Mouse (Mus musculus): ENCODE measurements around the gene Lif. TPM values are rescaled to one million over a fixed set of nuclear protein-coding genes. Genes with fewer than 3 reads are reported as not detected.
A peak's percentile ranks its signal among the peaks of the same experiment; 100 is the strongest.

The Lif gene
- polyA plus RNA-seq, 1 experiment from 2014 or later, result 0.32 TPM

GRCm38 (mm10) chr11:4266271-4267201 lies 9.2 kb downstream of the Lif start:
- Histone ChIP-seq H3K27ac (peak overlapping the region; percentile 43; the same call in 1 of the 2 replicates), H3K4me2 (peak overlapping the region; percentile 79), H3K9me3 (no peaks in the 10 kb centered on the region), H3K36me3 (no peaks in the 10 kb centered on the region), H3K4me3 (peak overlapping the region; percentile 55), H3K4me1 (peaks cover 47% of the 10 kb centered on the region), H3K27me3 (peaks cover 62% of the 10 kb centered on the region), H3K9ac (peak overlapping the region; percentile 52)
- peak; percentile 52 for ATAC-seq (ENCODE audit: borderline replicate concordance, extremely low read depth, low FRiP score, low TSS enrichment)
- 1% methylated on average over 61 of the region's 61 CpGs for WGBS

- H3K27ac ChIP-seq, result no peak overlapping the region
- no peaks in the 10 kb centered on the region for H3K9me3 ChIP-seq
- H3K4me3 ChIP-seq, result peak overlapping the region; percentile 55
- 1% methylated on average over 13 of the region's 13 CpGs for WGBS
- H3K27me3 ChIP-seq, result peaks cover 62% of the 10 kb centered on the region
- H3K9ac ChIP-seq, result peak overlapping the region; percentile 52; the same call in 1 of the 2 replicates
- H3K36me3 ChIP-seq, result no peaks in the 10 kb centered on the region
- H3K4me1 ChIP-seq, result peaks cover 43% of the 10 kb centered on the region
- H3K4me2 ChIP-seq, result peak overlapping the region; percentile 79
- no peak for ATAC-seq (ENCODE audit: borderline replicate concordance, extremely low read depth, low FRiP score, low TSS enrichment)
These were observed 9.8 kb downstream of the Lif start for GRCm38 (mm10) chr11:4267202-4267578.

GRCm38 (mm10) chr11:4268500-4268899 lies 11.1 kb downstream of the Lif start:
- no peaks in the 10 kb centered on the region for H3K9me3 ChIP-seq
- peaks cover 30% of the 10 kb centered on the region for H3K4me1 ChIP-seq
- ATAC-seq (ENCODE audit: borderline replicate concordance, extremely low read depth, low FRiP score, low TSS enrichment), result no peak
- H3K4me2 ChIP-seq, result no peak overlapping the region
- H3K27me3 ChIP-seq, result peaks cover 62% of the 10 kb centered on the region
- no peak overlapping the region for H3K27ac ChIP-seq
- H3K4me3 ChIP-seq, result no peak overlapping the region
- no peaks in the 10 kb centered on the region for H3K36me3 ChIP-seq
- H3K9ac ChIP-seq, result no peak overlapping the region
- 81% methylated on average over 6 of the region's 6 CpGs for WGBS

- Histone ChIP-seq H3K4me2 (no peak overlapping the region), H3K4me1 (peaks cover 19% of the 10 kb centered on the region), H3K9ac (no peak overlapping the region), H3K36me3 (no peaks in the 10 kb centered on the region), H3K4me3 (no peak overlapping the region), H3K27me3 (peaks cover 42% of the 10 kb centered on the region), H3K27ac (no peak overlapping the region), H3K9me3 (no peaks in the 10 kb centered on the region)
- WGBS, result 30% methylated on average over 20 of the region's 20 CpGs
- ATAC-seq (ENCODE audit: borderline replicate concordance, extremely low read depth, low FRiP score, low TSS enrichment), result peak; percentile 44; the same call in 1 of the 2 replicates
These were observed 13.5 kb downstream of the Lif start for GRCm38 (mm10) chr11:4270744-4271459.

GRCm38 (mm10) chr11:4271544-4271943 lies 14.2 kb downstream of the Lif start:
- peaks cover 24% of the 10 kb centered on the region for H3K4me1 ChIP-seq
- H3K36me3 ChIP-seq, result no peaks in the 10 kb centered on the region
- WGBS, result 78% methylated on average over 11 of the region's 11 CpGs
- H3K9me3 ChIP-seq, result no peaks in the 10 kb centered on the region
- no peak overlapping the region for H3K9ac ChIP-seq
- peaks cover 37% of the 10 kb centered on the region for H3K27me3 ChIP-seq
- no peak overlapping the region for H3K27ac ChIP-seq
- no peak overlapping the region for H3K4me2 ChIP-seq
- no peak overlapping the region for H3K4me3 ChIP-seq
- ATAC-seq (ENCODE audit: borderline replicate concordance, extremely low read depth, low FRiP score, low TSS enrichment), result no peak

GRCm38 (mm10) chr11:4276411-4276861 lies 19.1 kb downstream of the Lif start:
- WGBS, result 32% methylated on average over 11 of the region's 11 CpGs
- Histone ChIP-seq H3K4me2 (no peak overlapping the region), H3K36me3 (no peaks in the 10 kb centered on the region), H3K4me3 (no peak overlapping the region), H3K27ac (peak overlapping the region; percentile 80), H3K9ac (no peak overlapping the region), H3K4me1 (peaks cover 24% of the 10 kb centered on the region), H3K27me3 (no peaks in the 10 kb centered on the region; the same call in 1 of the 2 replicates), H3K9me3 (no peaks in the 10 kb centered on the region)
- peak; percentile 85 for ATAC-seq (ENCODE audit: borderline replicate concordance, extremely low read depth, low FRiP score, low TSS enrichment)

- H3K27ac ChIP-seq, result no peak overlapping the region
- no peaks in the 10 kb centered on the region for H3K9me3 ChIP-seq
- ATAC-seq (ENCODE audit: borderline replicate concordance, extremely low read depth, low FRiP score, low TSS enrichment), result no peak
- 51% methylated on average over 6 of the region's 7 CpGs for WGBS
- no peak overlapping the region for H3K4me3 ChIP-seq
- H3K4me2 ChIP-seq, result no peak overlapping the region
- H3K27me3 ChIP-seq, result no peaks in the 10 kb centered on the region
- H3K36me3 ChIP-seq, result no peaks in the 10 kb centered on the region
- H3K4me1 ChIP-seq, result peaks cover 29% of the 10 kb centered on the region
- H3K9ac ChIP-seq, result no peak overlapping the region
These were observed 22.6 kb downstream of the Lif start for GRCm38 (mm10) chr11:4279909-4280308.

- H3K4me3 ChIP-seq, result no peak overlapping the region
- H3K9me3 ChIP-seq, result no peaks in the 10 kb centered on the region
- no peak for ATAC-seq (ENCODE audit: borderline replicate concordance, extremely low read depth, low FRiP score, low TSS enrichment)
- peaks cover 19% of the 10 kb centered on the region for H3K4me1 ChIP-seq
- no peak overlapping the region for H3K27ac ChIP-seq
- no peak overlapping the region for H3K9ac ChIP-seq
- H3K4me2 ChIP-seq, result no peak overlapping the region
- no peaks in the 10 kb centered on the region for H3K36me3 ChIP-seq
- no peaks in the 10 kb centered on the region for H3K27me3 ChIP-seq
- WGBS, result 62% methylated on average over 6 of the region's 6 CpGs
These were observed 24.5 kb downstream of the Lif start for GRCm38 (mm10) chr11:4281852-4282251.

- no peak overlapping the region for H3K9ac ChIP-seq
- H3K9me3 ChIP-seq, result no peaks in the 10 kb centered on the region
- no peak overlapping the region for H3K4me2 ChIP-seq
- no peak overlapping the region for H3K4me3 ChIP-seq
- 15% methylated on average over 4 of the region's 4 CpGs for WGBS
- no peaks in the 10 kb centered on the region for H3K27me3 ChIP-seq
- H3K27ac ChIP-seq, result no peak overlapping the region
- no peaks in the 10 kb centered on the region for H3K36me3 ChIP-seq
- ATAC-seq (ENCODE audit: borderline replicate concordance, extremely low read depth, low FRiP score, low TSS enrichment), result peak; percentile 56; the same call in 1 of the 2 replicates
- H3K4me1 ChIP-seq, result peaks cover 14% of the 10 kb centered on the region; the same call in 1 of the 2 replicates
These were observed 26.3 kb downstream of the Lif start for GRCm38 (mm10) chr11:4283627-4284026.

- Histone ChIP-seq H3K9me3 (no peaks in the 10 kb centered on the region), H3K36me3 (no peaks in the 10 kb centered on the region), H3K4me1 (peaks cover 18% of the 10 kb centered on the region), H3K4me2 (no peak overlapping the region), H3K27ac (no peak overlapping the region), H3K27me3 (peaks cover 10% of the 10 kb centered on the region), H3K4me3 (no peak overlapping the region), H3K9ac (no peak overlapping the region)
- ATAC-seq (ENCODE audit: borderline replicate concordance, extremely low read depth, low FRiP score, low TSS enrichment), result no peak
- WGBS, result 34% methylated on average over 3 of the region's 3 CpGs
These were observed 31.9 kb downstream of the Lif start for GRCm38 (mm10) chr11:4289280-4289679.

- no peak for ATAC-seq (ENCODE audit: borderline replicate concordance, extremely low read depth, low FRiP score, low TSS enrichment)
- Histone ChIP-seq H3K9ac (no peak overlapping the region), H3K4me2 (no peak overlapping the region), H3K27me3 (peaks cover 23% of the 10 kb centered on the region), H3K9me3 (no peaks in the 10 kb centered on the region), H3K4me3 (no peak overlapping the region), H3K27ac (no peak overlapping the region), H3K4me1 (peaks cover 27% of the 10 kb centered on the region), H3K36me3 (no peaks in the 10 kb centered on the region)
- WGBS, result 75% methylated on average over 6 of the region's 6 CpGs
These were observed 34.3 kb downstream of the Lif start for GRCm38 (mm10) chr11:4291639-4292038.

Data from lung, embryonic 15.5 days (tissue).